Mouse (Mus musculus) liver, postnatal 0 days (tissue): ENCODE results near the gene Cdk14.

Experiments used
- CTCF ChIP-seq: sonication (generic); IDR thresholded peaks from 2 replicates; pipeline ENCODE4 v1.5.1; 2016; ENCODE audit warnings: antibody characterized with exemption, low read depth
- EP300 ChIP-seq: IDR thresholded peaks from 2 replicates; pipeline ENCODE4 v1.6.1; 2016; ENCODE audit warnings: antibody characterized with exemption, low read depth, mild to moderate bottlenecking

- TF ChIP-seq EP300 (no peak), CTCF (no peak)
Measured at GRCm38 (mm10) chr5:5243648-5244047, 176.5 kb downstream of the Cdk14 start.
